Mouse (Mus musculus): Measurements from ENCODE around the gene Spag7.

GRCm38 (mm10) chr11:70674501-70674900 lies 5.3 kb upstream of the Spag7 start:
- TF ChIP-seq EP300 (IDR thresholded peaks at IDR 0.05; ENCODE audit: low read depth): no peak
- TF ChIP-seq CTCF (IDR thresholded peaks at IDR 0.05; ENCODE audit: low read depth): no peak

Data from liver, embryonic 14.5 days (tissue).